Mouse (Mus musculus) forebrain, embryonic 10.5 days (tissue): ENCODE data around the gene 4933434E20Rik. TPM values are rescaled to one million over a fixed set of nuclear protein-coding genes. Genes with fewer than 3 reads are reported as not detected.
A peak's percentile ranks its signal among the peaks of the same experiment; 100 is the strongest.

Experiments
- DNase-seq: peaks from one replicate; pipeline ENCODE4 v3.0.0-alpha.2; 2017; ENCODE audit warnings: low spot score; ENCODE audit errors: extremely low spot score
- H3K27ac ChIP-seq: fragments of 300-500 bp; sonication (generic); 2 replicates; pipeline ENCODE4 v1.5.1; 2016; ENCODE audit warnings: mild to moderate bottlenecking
- H3K27me3 ChIP-seq: fragments of 300-500 bp; sonication (generic); 2 replicates; pipeline ENCODE4 v1.6.1; 2016; ENCODE audit warnings: mild to moderate bottlenecking; ENCODE audit not compliant: poor library complexity, severe bottlenecking
- H3K36me3 ChIP-seq: fragments of 300-500 bp; sonication (generic); replicated peaks from 2 replicates; pipeline ENCODE4 v1.6.1; 2016; ENCODE audit warnings: mild to moderate bottlenecking, moderate library complexity
- H3K4me1 ChIP-seq: fragments of 300-500 bp; sonication (generic); 2 replicates; pipeline ENCODE4 v1.6.1; 2016
- H3K4me3 ChIP-seq: fragments of 300-500 bp; sonication (generic); 2 replicates; pipeline ENCODE4 v1.5.1; 2016; ENCODE audit warnings: mild to moderate bottlenecking, moderate library complexity
- H3K9me3 ChIP-seq: fragments of 300-500 bp; sonication (generic); 2 replicates; pipeline ENCODE4 v1.6.1; 2016; ENCODE audit warnings: mild to moderate bottlenecking, moderate library complexity
- WGBS: fragments of 180-500 bp; shearing (Covaris S2); methylation state at CpG from one replicate; pipeline ENCODE4 v1.1.7; 2016; 5-methylcytosine and 5-hydroxymethylcytosine counted together
- polyA plus RNA-seq: library from polyadenylated mRNA; unstranded; fragments of >200 nt; fragmentation: Nextera tagmentation; extraction: Ambion mirVana; gene quantifications from 2 replicates; pipeline ENCODE4 v1.2.1, GENCODE M21; 2016

Gene 4933434E20Rik
- polyA plus RNA-seq, 1 experiment from 2014 or later: 210 TPM

DNA sequence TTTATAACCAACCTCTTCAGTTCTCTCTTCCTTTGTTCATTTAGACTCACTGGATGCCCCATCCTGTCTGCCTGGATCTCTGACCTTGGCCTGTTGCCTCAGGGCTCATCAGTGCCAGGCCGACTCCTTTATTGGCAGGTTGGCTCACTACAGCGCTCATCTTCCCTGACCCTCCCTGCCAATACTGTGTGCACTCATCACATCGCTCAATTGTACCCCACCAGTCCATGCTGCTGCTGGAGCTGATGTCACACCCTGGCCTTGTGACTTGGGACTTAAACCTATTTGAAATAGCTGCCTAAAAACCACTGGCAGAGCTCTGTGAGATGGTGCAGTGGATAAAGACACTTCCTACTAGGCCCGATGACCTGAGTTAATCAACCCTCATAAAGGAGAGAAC is 16.4 kb downstream of the 4933434E20Rik start:
- DNase-seq: no peak
- Histone ChIP-seq H3K9me3 (no peaks in the 10 kb centered on the region), H3K27ac (no peak overlapping the region), H3K27me3 (no peaks in the 10 kb centered on the region), H3K4me1 (no peaks in the 10 kb centered on the region), H3K4me3 (no peak overlapping the region), H3K36me3 (peaks cover 46% of the 10 kb centered on the region)
- 90% methylated on average over 4 of the region's 4 CpGs for WGBS

DNA sequence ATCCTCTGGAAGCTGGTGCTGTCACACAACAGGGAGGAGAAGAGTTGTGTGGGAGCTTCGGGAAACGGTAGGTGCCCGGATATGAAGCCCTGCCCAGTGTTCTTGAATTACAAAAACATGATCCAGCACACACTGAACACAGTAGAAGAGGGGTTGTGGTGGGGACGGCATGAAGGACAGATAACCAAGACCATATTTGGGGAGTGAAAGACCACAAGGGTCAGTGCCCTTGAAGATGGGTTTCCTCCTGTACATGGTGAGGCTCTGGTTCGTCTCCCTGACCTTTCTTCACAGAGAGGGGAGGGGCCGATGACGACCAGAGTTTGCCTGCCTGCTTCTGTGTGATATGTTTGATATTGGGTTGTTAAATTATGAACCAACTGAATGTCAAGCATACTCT is 18.3 kb downstream of the 4933434E20Rik start:
- 80% methylated on average over 7 of the region's 7 CpGs for WGBS
- DNase-seq: no peak
- Histone ChIP-seq H3K27me3 (no peaks in the 10 kb centered on the region), H3K27ac (no peak overlapping the region), H3K4me3 (no peak overlapping the region), H3K36me3 (peaks cover 27% of the 10 kb centered on the region), H3K4me1 (no peaks in the 10 kb centered on the region), H3K9me3 (no peaks in the 10 kb centered on the region)

DNA sequence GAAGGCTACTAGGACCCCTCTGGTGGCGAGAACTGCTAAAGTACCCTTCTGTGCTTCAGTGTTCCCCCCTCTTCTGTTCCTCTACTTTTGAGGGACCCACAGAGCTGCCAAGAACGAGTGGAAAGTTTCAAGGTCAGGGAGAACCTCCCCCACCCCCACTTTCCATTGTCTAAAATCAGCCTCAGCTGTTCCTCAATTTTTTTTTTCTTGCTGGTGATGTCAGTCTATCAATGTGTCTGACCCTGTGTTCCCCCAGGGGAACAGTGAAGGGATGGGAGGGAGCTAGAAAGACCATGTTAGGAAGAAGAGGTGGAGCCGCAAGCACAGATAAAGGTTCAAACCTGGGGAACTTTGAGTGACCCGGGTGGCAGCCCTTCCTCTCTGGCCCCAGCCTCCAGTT is 20.9 kb downstream of the 4933434E20Rik start, which contains the start of gene Tpm3:
Gene Tpm3 (plus strand): TSS at position 356 of the 400 bp plus-strand sequence.
- H3K36me3 ChIP-seq: 0 out of 2 replicates have a peak, but pooled peaks cover 3% of the 10 kb centered on the region
- no peaks in the 10 kb centered on the region for H3K9me3 ChIP-seq
- H3K4me3 ChIP-seq: no peak within 1 kb of the TSS
- no peaks in the 10 kb centered on the region for H3K27me3 ChIP-seq
- no peak within 1 kb of the TSS for H3K27ac ChIP-seq
- DNase-seq: no peak
- H3K4me1 ChIP-seq: peaks cover 8% of the 10 kb centered on the region
- 82% methylated on average over 4 of the region's 4 CpGs for WGBS

DNA sequence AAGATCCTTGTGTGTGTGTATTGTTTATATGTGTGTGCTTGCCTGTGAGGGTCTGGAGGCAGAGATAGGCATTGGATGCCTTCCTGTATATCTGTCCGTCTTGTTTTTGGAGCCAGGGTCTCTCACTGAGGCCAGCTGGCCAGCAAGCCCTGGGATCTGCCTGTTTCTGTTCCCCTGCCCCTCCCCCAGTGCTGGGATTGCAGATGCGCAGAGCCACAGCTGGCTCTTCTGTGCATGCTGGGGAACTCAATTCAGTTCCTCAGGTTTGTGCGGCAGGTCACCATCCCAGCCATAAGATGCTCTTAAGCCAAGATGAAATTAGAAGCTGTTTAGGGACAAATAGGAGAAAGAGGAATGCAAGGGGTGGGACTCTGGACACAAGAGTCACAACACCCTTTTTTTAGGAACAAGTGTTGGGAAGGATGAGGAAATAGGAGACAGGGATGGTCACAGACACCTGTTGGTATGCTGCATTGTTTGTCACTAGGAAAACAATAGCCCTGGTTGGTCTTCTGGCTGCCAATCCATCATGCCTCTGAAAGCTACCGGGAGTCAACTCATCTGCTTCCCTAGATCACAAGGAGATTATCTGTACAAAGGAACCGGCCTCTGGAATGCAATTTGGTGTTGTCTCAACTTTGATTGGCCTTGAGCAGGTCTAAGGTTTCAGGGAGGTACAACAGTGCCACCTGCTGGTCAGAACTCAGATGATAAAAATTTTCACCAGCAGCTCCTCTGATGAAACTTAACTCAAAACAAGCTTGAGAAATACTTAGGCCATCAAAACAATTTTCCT is 25.7 kb downstream of the 4933434E20Rik start:
- H3K4me3 ChIP-seq: peak overlapping the region; percentile 34
- H3K27ac ChIP-seq: peak overlapping the region; percentile 75

DNA sequence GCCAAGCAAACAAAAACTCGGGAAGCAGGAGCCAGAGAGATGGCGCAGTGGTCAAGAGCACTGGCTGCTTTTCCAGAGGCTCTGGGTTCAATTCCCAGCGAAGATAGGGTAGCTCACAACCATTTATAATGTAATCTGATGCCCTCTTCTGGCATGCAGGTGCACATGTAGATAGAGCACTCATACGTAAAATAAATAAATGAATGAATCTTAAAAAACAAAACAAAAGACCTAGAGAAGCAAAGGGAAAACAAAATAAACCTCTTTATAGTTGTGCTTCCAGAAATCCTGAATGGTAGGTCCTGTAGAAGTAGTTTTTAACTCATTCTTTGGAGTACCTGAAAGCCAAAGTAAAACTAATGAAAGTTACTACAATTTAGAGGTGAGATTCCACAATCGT is 26.8 kb downstream of the 4933434E20Rik start:
- Histone ChIP-seq H3K4me3 (no peak overlapping the region), H3K27ac (no peak overlapping the region), H3K36me3 (peaks cover 21% of the 10 kb centered on the region), H3K4me1 (peaks cover 54% of the 10 kb centered on the region), H3K9me3 (no peaks in the 10 kb centered on the region), H3K27me3 (no peaks in the 10 kb centered on the region)
- no peak for DNase-seq
- WGBS: 51% methylated on average over 5 of the region's 5 CpGs

More for the DNA sequence above, 25.7 kb downstream of the 4933434E20Rik start:
- DNase-seq: peak; percentile 80
- Histone ChIP-seq H3K27me3 (no peaks in the 10 kb centered on the region), H3K9me3 (no peaks in the 10 kb centered on the region), H3K36me3 (peaks cover 10% of the 10 kb centered on the region), H3K4me1 (peaks cover 43% of the 10 kb centered on the region)
- WGBS: 8% methylated on average over 5 of the region's 5 CpGs

DNA sequence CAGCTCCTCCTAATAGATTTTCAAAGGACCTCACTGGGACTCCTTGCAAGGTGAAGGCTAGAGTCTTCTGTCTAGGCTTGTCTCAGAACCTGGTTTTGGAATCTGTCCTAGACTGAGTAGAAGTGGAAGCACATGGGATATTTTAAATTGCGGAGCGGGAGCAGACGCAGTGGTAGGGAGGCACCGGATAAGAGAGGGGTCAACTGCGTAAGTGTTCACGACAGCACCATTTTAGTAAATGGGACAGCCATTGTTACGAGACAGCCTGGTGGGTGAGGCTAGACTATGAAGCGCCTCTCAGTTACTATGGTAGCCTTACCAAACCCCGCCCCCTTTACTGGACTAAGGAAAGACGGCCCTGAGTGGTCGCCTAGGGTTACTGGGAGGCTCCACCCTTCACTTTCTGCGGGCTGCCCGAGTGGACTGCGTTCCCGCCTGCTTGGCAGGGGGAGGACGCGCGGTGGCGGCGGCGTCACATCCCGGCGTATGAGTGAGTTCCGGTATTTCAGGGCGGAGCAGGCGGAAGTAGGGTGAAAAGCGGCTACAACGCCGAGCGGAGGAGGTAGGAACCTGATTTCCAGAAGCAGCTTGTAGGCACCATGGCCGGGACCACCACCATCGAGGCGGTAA is 27.8 kb downstream of the 4933434E20Rik start:
- H3K4me1 ChIP-seq: peaks cover 64% of the 10 kb centered on the region
- DNase-seq: peak; percentile 97
- H3K9me3 ChIP-seq: no peaks in the 10 kb centered on the region

DNA sequence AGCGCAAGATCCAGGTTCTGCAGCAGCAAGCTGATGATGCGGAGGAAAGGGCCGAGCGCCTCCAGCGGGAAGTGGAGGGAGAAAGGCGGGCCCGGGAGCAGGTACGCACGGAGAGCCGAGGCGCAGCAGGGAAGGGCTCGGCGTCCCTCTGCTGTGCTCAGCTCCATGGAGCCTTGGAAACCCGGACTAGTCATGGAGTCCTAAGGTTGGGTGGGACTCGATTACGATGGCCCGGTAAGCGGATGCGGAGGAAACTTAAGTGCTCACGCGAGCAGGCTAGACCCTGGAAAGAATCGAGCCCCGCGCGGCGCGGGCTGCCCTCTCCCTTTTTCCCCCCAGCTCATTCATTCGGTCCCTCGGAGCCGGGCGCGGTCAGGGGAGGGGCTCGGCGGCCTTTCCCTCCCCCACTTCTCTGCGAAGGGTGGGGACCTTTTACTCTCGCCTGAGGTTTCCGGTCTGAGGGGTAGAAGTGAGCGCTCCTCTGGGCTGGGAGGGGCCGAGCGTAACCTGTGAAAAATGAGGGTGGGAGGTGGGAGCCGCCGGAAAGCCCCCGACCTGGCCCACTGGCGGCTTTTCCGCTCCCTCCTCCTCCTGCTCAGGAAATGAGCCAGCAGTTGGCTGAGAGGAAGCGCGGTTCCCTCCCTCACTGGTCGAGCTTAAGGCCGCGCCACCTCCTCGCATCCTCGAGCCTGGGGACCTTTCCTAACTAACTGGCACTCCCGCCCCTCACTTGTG is 28.5 kb downstream of the 4933434E20Rik start:
- DNase-seq: peak; percentile 70
- Histone ChIP-seq H3K9me3 (no peaks in the 10 kb centered on the region), H3K27me3 (no peaks in the 10 kb centered on the region), H3K27ac (peak overlapping the region; percentile 94), H3K4me1 (peaks cover 67% of the 10 kb centered on the region), H3K4me3 (peak overlapping the region; percentile 88), H3K36me3 (peaks cover 36% of the 10 kb centered on the region)
- WGBS: under 1% methylated on average over 53 of the region's 53 CpGs

More for the DNA sequence above, 27.8 kb downstream of the 4933434E20Rik start:
- Histone ChIP-seq H3K27me3 (no peaks in the 10 kb centered on the region), H3K36me3 (peaks cover 30% of the 10 kb centered on the region), H3K4me3 (peak overlapping the region; percentile 88), H3K27ac (peak overlapping the region; percentile 94)
- under 1% methylated on average over 33 of the region's 33 CpGs for WGBS

DNA sequence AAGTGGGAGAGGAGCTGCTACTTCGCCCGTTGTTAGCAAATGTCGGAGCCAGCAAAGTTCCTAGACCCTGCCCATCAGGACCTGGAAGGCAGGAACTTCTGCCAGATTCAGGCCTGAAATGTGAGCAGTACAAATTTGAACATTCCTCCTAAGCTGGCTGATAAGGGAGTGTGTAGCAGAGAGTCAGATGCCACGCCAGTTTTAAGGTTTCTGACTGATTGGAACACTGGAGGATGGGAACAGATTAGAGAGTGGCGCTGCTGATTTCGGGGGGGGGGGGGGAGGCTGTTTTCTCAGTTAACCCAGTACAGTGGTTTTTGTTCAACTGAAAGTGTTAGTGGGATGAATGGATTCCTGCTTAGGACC is 29.0 kb downstream of the 4933434E20Rik start:
- WGBS: under 1% methylated on average over 6 of the region's 6 CpGs
- H3K27me3 ChIP-seq: no peaks in the 10 kb centered on the region
- peaks cover 67% of the 10 kb centered on the region for H3K4me1 ChIP-seq
- DNase-seq: no peak
- peaks cover 41% of the 10 kb centered on the region for H3K36me3 ChIP-seq
- H3K9me3 ChIP-seq: no peaks in the 10 kb centered on the region
- H3K4me3 ChIP-seq: peak overlapping the region; percentile 88
- peak overlapping the region; percentile 94 for H3K27ac ChIP-seq

DNA sequence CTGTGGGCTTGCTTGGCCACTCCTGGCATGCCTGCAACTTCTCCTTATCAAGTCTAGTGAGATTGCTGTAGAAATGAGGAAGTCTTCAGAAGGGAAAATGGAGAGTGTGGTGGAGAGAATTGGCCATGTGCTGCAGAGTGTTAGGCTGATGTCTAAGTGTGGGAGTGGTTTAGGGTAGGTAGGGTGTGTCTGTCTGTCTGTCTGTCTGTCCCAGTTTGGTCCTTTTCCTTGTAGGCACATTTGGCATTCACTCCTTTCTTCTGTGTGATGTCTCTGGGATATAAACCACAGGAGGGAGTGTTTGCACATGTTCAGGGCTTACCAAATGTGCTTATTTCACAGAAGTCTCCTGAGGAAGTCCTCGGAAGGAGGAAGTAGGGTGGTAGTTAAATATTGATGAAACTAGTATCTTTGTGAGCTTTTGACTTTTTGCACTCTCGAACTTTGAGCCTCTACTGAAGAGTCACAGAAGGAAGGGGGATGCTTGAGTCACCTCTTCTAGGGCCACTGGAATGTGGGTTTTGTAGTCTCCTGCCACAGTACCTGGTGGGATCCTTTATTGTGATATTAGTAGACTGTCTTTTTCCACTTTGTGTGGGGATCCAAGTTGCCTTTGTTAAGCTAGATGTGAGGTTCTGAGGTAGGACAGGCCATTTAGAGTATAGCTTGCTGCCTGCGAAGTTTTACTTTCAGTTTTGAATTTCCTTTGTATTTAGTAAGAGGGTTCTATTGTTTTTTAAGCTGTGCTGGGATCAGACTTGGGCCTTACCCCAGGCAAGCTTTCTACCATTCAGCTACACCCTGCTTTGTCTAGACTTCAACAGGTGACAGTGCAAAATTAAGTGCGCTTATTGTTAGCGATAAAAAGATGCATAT is 30.2 kb downstream of the 4933434E20Rik start:
- peak overlapping the region; percentile 88 for H3K4me3 ChIP-seq
- no peaks in the 10 kb centered on the region for H3K27me3 ChIP-seq
- WGBS: 89% methylated on average over 5 of the region's 5 CpGs
- peaks cover 53% of the 10 kb centered on the region for H3K36me3 ChIP-seq
- H3K4me1 ChIP-seq: peaks cover 66% of the 10 kb centered on the region
- no peak for DNase-seq
- H3K9me3 ChIP-seq: no peaks in the 10 kb centered on the region
- H3K27ac ChIP-seq: no peak overlapping the region

DNA sequence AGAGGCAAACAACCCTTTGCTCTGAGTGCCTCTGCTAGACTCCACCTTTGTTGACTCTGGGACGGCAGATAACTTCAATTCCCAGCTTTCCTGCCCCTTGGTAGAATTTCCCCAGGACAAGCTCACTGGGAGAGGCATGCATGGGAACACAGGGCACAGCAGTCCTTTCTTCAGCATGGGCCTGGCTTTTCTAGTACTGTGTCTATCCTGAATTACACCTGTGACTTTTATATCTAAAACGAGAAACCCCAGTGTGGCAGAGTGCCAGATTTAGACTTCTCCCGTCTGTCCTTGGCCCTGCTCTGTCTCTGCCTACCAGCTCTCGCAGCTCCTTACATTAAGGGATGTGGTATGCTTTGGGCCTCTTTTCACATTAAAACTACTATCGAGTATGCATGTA is 31.6 kb downstream of the 4933434E20Rik start:
- WGBS: 82% methylated on average over 5 of the region's 5 CpGs
- H3K27ac ChIP-seq: 0 out of 2 replicates have a peak overlapping the region, but pooled peaks have one; percentile 16
- no peaks in the 10 kb centered on the region for H3K9me3 ChIP-seq
- peak overlapping the region; percentile 10; the same call in 1 of the 2 replicates for H3K4me3 ChIP-seq
- H3K27me3 ChIP-seq: no peaks in the 10 kb centered on the region
- no peak for DNase-seq
- H3K4me1 ChIP-seq: peaks cover 52% of the 10 kb centered on the region
- peaks cover 67% of the 10 kb centered on the region for H3K36me3 ChIP-seq

DNA sequence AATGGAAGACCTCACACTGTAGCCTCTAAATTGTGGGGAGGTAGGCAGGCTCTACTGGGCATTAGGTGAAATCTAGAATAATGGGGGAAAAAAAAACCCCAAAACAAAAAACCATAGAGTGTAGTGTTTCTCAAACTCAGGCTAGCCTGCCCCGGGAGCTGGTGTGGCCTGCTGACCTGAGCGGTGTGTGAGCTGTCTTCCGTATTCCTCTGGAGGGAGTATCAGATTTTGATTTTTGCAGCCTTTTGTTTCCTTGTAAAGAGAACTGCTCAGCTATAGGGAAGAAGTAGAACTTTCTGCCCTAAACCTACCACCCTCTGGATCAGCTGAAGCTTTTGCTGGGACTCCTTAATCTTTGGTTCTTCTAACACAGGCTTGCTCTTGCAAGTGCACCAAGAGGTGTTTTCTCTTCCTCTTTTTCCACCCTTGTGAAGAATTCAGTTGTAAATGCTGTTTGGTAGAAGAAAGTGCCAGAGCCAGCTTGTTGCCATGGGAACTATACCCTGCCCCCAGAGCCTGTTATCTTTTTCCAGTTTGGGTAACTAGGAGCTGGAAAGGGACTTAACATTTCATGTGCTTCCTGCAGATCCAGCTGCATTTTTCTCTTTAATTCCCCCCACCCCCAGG is 32.4 kb downstream of the 4933434E20Rik start:
- no peaks in the 10 kb centered on the region for H3K27me3 ChIP-seq
- peaks cover 75% of the 10 kb centered on the region for H3K36me3 ChIP-seq
- peak overlapping the region; percentile 25; the same call in 1 of the 2 replicates for H3K27ac ChIP-seq
- H3K4me1 ChIP-seq: peaks cover 48% of the 10 kb centered on the region
- DNase-seq: no peak
- H3K4me3 ChIP-seq: peak overlapping the region; percentile 9; the same call in 1 of the 2 replicates
- no peaks in the 10 kb centered on the region for H3K9me3 ChIP-seq
- 74% methylated on average over 3 of the region's 3 CpGs for WGBS
